Mouse (Mus musculus): ENCODE measurements around the gene Mecom.

DNA sequence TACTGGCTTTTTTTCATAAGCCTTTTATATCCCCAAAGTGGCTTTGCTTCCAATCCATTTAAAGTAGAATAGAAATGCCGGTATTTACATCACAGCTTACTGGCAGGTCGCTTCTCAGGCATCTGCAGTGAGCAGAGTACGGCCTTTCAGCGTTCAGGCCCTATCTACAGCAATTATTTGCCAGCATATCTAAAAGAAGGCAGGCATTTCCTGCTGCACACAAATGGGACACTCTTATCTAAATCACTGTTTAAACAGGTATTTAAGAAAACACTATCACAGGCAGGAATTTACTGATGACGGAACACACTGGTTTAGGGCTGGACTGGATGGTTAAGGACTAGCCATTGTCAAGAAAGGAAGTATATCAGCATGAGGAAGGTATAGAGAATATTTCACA is 301.9 kb downstream of the Mecom start:
- TF ChIP-seq ZNF384 (IDR thresholded peaks at IDR 0.05; ENCODE audit: low read depth, low read length) (no peak), HCFC1 (IDR thresholded peaks at IDR 0.05; ENCODE audit: borderline replicate concordance, insufficient read depth, low read length) (no peak), MAFK (IDR thresholded peaks at IDR 0.05; ENCODE audit: insufficient read depth, low read depth, low read length) (no peak), CHD2 (IDR thresholded peaks at IDR 0.05; ENCODE audit: low read depth, low read length) (no peak)
